Mouse (Mus musculus) urinary bladder, postnatal 14 days (tissue): Measurements from ENCODE around the gene Gstp3.
"Not testable (repeated sequence)": the region's sequence is repeated elsewhere in the genome, so short reads cannot be mapped to it uniquely, and the experiment has no call there.

Source experiments
- DNase-seq: peaks from one replicate; pipeline ENCODE4 v3.0.0; 2021; ENCODE audit warnings: low spot score

Gene Gstp3

DNA sequence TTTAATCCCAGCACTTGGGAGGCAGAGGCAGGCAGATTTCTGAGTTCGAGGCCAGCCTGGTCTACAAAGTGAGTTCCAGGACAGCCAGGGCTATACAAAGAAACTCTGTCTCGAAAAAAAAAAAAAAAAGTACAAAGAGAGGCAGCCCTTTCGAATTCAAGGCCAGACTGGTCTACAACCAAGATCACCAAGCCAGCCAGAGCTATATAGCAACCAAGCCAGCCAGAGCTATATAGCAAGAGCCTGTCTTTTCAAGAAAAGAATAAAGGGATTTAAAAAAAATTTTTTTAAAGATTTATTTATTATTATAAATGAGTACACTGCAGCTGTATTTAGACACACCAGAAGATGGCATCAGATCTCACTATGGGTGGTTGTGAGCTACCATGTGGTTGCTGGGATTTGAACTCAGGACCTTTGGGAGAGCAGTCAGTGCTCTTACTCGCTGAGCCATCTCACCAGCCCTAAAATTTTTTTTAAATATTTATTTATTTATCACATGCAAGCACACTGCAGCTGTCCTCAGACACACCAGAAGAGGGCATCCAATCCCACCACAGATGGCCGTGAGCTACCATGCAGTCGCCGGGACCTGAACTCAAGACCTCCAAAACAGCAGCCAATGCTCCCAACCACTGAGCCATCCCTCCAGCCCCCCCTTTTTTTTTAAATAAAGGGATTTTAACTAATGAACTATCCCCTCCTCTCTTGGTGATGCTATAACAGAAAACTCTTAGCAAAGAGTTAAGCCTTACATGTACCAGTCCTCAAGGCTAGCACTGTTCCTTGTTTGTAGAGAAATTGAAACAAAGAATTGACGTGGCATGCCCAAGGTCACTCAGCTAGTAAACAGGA, 902 bp upstream of the Gstp3 start:
- DNase-seq = not testable (repeated sequence)

DNA sequence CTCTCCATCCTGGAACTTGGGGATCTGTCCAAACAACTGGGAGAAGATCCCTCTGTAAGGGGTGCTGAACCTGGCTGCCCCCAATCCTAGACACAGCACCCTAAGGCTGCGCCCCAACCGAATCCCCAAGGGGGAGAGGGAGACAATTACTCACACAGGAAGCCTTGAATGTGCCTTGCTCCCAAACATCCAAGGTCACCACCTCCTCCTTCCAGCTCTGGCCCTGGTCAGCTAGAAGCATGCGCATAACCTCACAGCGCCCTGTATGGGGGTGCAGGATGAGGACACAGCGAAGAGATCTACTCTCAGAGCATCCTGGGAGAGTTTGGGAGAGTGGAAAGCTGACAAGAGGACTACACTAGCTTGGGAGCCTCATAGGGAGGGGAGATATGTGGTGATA, 788 bp downstream of the Gstp3 start:
- DNase-seq = no peak

DNA sequence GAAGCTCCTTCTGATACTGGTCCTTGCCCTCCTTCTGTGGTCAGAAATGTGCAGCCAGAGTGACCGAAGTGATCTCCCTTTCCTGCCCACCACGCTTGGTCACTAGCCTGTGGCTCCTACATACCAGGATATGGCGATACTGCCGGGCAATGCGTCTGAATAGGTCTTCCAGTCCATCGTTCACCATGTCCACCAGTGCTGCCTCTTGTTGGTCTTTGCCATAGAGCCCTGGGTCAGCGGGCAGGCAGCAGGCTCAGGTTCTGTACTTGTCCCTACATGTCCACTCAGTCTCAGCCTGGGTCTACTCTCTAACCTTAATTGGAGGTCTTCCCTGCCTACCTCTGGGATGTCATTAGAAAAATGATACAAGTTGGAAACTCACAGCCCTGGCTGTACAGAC, 1.4 kb downstream of the Gstp3 start:
- DNase-seq = no peak

DNA sequence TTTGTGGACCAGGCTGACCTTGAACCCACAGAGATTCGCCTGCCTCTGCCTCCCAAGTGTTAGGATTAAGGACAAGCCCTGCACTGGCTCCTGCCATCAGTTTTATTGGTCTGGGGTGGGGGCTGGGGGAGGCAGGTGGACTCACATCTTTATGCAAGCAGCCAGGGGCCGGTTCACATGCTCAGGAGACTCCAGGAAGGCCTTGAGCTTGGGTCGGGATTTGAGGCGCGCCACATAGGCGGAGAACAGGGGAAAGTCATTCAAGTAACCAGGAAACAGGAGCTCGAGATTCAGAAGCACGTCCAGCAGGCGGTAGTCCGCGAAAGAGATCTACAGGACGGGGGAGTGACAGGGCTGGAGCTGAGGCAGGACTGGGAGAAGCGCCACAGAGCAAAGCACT, 2.0 kb downstream of the Gstp3 start:
- DNase-seq = no peak

DNA sequence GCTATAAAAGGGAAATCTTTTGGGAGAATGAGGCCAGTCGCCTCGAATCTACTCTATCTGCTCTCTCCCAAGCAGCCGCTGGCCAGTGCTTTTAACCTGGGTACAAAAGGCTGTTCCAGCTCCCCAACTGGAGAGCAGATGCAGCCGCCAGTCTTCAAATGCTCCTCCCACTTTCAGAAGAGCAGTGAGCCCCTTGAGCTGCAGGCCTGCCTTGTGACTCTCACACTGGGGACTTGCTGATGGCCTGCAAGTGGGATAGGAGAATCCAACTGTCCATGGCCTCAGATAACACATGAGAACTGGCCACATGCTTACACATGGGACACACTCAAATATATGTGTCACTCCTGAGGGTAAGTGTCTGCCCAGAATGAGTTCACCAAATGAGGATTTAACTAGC, 2.6 kb downstream of the Gstp3 start:
- DNase-seq = no peak

DNA sequence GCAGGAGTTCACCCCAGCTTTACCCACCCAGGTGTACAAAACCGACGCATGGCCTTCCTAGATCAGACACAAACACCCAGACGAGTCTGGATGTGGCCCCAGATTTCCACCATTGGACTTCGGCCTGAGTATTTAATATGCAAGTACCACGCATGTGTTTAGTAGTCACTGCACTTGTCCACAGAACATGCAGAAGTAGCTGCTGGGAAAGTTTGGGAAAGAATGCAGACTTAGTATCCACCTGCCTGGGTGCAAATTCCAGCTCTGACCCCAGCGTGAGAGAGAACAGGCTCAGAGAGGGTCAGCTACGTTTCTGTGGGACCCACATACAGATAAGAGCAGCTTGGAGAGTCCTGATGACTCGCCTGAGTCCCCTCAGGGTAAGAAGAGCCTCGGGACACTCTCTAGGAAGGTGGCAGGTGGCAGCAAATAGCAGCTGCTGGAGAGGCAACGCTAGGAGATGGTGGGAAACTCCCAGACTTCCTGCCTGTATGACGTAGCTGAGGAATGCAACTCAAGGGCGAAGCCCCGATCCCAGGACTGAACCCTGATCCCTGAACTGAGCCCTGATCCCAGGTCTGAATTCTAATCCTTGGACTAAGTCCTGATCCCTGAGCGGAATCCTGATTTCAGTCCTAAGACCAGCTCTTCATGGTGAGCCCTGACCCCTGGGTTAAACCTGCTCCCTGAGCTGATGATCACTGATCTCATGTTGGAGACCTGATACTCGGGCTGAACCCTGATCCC, 3.2 kb downstream of the Gstp3 start:
- DNase-seq = no peak

DNA sequence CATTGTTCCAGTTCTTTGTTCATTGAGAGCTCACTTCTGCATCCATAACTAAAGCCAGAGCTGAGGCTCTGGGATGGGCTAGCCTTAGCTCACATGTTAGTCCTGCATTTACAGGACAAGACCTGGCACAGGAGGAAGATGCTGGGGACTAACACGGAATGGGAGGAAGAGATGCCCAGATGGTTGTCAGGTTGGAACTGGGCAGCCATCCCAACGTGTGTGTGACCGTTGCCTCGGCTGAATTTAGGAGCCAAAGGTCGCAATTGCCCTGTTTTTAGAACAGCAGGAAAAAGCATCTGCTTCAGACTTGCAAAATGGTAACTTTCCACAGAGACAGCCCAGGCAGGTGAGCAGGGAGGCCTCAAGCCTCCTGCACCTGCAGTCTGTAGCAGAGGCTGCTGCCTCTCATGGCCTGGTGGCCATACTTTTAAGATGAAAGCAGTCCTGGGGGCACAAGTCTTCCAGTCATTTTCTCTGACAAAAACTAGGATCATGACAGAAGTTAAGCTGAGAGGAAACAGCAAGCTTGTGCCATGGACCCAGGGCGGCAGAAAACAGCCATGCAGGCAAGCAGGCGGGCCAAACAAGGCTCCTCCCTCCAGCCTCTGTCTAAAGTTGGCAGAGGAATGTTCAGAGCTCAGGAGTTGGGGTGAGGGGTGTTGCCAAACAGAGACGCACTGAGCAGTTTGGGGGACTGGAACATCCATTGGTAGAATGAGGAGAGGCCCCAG, 4.0 kb downstream of the Gstp3 start:
- no peak for DNase-seq

DNA sequence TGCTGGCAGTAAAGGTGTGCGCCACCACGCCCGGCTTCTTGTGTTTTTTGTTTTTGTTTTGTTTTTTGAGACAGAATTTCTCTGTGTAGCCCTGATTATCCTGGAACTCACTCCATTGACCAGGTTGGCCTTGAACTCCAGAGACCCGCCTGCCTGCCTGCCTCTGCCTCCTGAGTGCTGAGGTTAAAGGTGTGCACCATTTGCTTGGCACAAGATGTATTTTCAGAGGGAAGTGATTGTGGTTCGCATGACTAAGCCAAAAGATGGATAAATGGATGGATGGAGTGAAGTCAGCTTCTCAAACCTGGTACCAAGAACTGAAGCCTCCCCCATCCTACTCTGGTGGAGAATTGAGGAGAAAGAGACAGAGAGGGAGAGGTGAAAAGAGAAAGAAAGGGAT, 4.8 kb downstream of the Gstp3 start:
- DNase-seq = no peak

DNA sequence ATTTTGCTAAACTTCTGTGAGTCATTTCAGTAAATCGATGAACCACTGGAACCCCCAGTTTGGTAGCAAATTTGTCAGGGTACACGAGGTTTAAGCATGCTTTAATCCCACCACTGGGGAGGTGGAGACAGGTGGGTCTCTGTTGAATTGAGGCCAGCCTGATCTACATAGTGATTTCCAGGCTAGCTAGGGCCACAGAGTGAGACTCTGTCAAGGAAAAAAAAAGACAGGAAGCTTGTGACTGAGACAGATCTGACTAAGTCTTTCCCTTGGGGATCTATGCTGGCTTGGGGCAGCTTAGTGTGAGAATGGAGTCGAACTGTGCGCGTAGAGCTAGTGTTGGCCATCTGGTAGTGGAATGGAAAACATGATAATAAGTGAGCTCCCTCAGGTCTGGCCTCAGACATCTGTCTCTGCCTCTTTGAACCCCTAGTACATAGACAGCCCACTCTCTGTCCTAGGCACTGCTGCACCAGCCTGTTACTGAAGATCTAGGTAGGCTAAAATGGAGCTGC, 6.8 kb downstream of the Gstp3 start:
- DNase-seq = no peak

DNA sequence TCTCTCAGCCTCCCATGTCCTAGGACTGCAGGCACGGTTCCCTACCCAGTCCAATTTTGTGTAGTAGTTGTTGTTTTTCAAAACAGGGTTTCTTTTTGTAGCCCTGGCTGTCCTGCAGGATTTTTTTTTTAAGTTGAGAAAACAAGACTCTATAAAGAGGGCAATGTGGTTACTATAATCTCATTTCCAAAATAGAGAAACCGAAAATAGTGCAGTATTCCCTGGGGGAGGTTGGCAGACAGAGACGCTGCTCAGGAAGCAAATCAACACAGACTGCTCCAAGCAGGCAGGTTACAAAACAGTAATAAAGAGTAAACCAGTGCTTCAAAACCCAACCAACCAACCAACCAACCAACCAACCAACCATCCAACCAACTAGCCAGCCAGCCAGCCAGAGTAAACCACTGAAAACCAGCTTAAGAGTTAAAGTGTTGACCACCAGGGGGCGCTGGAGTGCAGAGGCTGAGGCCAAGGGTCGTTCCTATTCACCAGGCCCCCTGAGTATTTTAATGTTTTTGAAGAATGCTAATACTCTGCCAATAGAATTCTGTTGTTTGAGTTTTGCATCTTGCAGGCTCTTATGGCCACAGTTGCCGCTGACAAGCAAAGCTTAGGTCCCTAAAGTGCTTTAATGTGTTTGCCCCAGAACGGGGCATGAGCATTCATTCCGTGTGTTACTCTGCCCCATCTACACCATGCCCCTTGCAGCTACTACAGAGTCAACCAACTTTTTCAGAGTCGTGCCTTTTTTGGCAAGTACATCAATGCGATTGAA, 7.4 kb downstream of the Gstp3 start:
- DNase-seq = peak; percentile 63

DNA sequence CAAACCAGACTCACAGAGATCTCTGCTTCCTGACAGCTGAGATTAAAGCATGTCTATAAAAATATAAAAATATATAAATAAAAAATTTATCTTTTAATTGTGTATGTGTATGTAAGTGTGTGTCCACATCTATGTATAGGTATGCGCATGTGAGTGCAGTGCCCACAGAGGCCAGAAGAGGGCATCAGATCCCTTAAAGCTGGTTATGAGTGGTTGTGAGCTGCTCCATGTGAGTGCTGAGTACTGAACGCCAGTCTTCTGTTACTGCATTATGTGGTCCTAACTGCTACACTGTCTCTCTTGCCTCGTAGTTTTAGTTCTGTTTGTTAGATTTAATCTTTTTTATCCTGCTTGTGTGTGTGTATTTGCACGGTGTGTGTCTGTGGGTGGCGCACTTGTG, 8.4 kb downstream of the Gstp3 start:
- DNase-seq = no peak

DNA sequence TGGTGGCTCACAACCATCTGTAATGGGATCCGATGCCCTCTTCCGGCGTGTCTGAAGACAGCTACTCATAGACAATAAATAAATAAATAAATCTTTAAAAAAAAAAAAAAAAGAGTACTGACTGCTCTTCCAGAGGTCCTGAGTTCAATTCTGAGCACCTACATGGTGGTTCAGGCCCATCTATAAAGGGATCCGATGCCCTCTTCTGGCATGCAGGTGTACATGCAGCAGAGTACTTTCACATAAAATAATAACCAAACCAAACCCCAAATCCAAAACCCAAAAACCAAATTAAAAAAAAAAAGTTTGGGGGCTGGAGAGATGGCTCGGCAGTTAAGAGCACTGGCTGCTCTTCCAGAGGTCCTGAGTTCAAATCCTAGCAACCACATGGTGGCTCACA, 10.3 kb downstream of the Gstp3 start:
- not testable (repeated sequence) for DNase-seq

DNA sequence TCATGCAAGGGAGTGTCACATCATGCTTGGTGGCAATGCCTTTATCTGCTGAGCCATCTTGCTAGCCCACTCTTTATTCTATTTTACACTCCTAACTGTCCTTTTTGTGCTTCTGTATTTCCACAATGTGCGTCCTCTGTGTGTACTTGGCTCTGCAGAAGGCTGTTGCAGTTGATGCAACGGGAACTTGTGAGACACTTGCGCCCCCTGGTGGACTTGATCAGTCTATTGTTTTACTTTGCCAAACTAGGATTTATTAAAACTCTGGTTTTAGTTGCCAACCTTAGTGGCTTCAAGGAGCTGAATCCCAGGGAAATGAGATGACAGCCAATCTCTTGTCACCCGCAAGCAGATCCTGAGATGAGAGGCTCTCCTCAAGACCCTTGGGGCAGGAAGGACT, 11.5 kb downstream of the Gstp3 start:
- DNase-seq = peak; percentile 83

DNA sequence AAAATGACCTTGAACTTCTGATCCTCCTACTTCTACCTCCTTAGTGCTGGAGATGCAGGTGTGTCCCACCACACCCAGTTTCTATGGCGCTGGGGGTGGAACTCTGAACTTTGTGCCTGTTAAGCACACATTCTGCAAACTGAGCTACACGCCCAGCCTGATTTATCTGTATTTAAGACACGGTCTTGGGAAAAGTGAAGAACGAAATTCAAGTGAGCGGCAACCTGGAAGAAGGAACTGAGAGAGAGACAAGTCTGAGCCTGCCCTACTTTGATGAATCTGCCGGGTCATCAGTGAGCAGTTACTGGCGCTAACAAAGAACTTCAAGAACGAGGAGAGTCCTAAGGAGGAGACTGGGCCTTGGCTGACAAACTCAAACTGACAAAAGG, 12.5 kb downstream of the Gstp3 start:
- DNase-seq = peak; percentile 56

DNA sequence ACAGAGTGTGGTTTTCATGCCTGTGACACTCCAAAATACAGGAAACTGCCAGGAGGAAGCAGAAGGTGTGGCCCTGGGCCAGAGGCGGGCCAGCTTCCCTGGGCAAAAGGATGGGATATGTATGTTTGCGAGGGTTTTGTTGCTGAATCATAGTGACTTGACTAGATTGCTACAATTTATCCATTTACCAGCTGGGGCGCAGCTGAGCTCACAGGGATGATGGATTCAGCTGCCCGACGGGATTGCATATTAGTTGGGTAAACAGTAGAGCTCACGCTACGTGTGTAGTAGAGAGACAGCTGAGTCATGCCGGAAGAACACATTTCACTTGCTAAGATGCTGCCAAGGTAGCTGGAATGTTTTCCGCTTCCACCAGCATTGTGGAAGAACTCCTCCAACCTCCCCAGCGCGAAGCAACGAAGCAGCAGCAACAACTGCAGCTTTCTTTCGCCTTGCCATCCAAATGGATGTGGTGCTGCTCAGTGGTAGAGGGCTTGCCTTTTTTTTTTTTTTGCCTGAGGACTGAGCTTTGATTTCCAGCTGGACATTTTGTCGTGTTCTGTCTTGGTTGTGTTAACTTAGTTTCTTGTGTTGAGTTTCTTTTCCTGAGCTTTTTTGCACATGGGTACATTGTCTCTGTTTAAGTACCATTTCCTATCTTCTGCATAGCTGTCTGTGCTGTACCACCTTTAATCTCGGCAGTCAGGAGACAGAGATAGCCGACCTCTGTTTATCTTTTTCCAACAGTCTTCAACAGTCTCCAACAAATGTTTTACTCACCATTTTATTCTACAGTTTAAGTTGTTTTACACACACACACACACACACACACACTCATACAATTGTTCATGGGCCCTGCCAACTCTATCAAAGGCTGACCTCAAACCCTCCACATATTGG, 13.2 kb downstream of the Gstp3 start, which contains the start of gene Gstp2:
Gene Gstp2, minus strand, starts transcription at position 58 of the 900 bp plus-strand sequence.
- peak; percentile 91 for DNase-seq

DNA sequence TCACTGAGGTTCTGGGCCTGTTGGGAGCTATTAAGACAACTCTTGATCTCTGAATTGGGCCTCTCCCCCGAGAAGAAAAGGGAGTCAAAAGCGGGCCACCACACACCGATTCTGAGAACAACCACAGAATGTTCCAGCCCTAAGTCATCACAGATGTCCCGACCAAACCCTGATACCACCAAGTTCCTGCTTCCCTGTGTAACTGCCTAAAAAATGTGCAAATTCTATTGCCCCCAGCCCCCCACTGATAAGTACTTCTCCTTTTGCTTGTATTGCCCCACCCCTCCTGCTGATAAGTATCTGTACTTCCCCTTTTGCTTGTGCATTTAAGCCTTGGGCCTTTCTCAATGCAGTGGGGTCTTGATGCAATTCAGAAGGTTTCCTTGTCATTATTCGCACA, 15.3 kb downstream of the Gstp3 start:
- not testable (repeated sequence) for DNase-seq

DNA sequence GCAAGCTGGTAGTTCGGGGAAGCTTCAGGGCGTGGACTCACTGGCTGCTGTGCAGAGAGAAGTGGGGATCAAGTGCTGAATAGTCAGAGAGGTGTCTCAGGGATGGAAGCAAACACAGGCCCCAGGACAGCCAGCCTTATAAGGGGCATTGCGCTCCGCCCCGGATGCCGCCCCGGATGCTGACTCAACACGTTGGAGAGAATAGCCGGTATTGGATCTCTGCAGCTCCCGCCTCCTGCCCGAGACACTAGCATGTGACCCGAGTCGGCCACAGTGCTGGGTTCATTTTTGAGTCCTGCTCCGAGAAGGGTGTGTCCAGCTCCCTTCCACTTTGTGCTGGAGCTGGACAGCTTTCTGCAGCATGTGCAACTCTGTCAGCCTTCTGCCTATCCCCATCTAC, 17.2 kb downstream of the Gstp3 start:
- peak; percentile 64 for DNase-seq

DNA sequence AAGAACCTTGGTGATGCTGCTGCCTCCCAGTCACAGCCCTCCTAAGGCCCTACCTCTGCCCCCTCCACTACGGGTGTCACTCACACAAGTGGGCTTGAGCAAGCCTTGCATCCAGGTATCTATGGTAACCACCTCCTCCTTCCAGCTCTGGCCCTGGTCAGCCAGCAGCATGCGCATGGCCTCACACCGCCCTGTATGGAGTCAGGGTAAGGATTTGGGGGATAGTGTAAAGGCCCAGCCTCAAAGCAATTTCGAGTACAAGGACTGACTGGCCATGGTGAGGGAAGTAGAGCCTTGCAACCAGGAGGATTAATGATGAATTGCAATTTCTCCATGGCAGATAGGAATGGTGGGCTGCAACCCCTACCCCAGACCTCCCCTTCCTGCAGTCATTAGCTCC, 17.9 kb downstream of the Gstp3 start:
- not testable (repeated sequence) for DNase-seq

DNA sequence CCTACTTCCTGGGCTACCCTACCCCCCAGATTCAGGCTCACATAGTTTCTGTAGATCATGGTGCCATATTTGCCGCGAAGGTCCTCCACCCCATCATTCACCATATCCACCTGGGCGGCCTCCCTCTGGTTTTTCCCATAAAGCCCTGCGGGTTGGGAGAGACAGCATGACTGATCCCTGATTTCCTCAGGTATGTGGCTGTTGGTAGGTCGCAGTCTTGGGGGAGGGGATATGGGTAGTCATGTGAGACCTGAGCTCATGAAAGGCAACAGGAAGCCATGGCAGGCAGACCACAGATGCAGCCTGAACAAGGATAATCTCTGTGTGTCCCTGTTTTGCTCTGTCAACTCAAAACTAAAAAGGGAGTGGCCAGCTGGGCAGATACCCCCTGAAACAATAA, 18.4 kb downstream of the Gstp3 start:
- not testable (repeated sequence) for DNase-seq

DNA sequence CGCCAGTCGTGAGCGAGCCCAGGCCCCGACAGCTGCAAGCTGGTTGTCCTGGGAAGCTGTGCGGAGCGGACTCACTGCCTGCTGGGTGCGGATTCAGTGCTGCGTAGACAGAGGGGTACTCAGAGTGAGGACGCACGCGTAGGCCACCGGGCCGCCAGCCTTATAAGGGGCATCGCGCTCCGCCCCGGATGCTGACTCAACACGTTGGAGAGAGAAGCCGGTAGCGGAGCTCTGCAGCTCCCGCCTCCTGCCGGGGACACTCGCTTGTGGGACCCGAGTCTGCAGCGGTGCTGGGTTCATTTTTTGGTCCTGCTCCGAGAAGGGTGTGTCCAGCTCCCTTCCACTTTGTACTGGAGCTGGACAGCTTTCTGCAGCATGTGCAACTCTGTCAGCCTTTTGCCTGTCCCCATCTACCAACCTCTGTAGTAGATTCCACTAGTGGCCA, 21.6 kb downstream of the Gstp3 start, which contains the start of gene Gstp1:
Gene Gstp1, minus strand, starts transcription at position 198 of the 445 bp plus-strand sequence.
- peak; percentile 92 for DNase-seq
